Mouse (Mus musculus): ENCODE data around the gene Olfr521. TPM values are rescaled to one million over a fixed set of nuclear protein-coding genes. Genes with fewer than 3 reads are reported as not detected.

Olfr521 gene
- polyA plus RNA-seq (2017; shearing (Covaris generic)): not detected

GRCm38 (mm10) chr7:99763207-99763606, at the start of gene Olfr521:
Gene Olfr521 (plus strand): TSS chr7:99763507.

GRCm38 (mm10) chr7:99729973-99730372, 33.3 kb upstream of the Olfr521 start, which contains the start of gene Olfr520:
Gene Olfr520 (plus strand): TSS chr7:99730273.

Other genes starting within 250 kb of the Olfr521 start
- 15.9 TPM for gene Arrb1, start 228.0 kb upstream of the Olfr521 start, polyA plus RNA-seq (2017; shearing (Covaris generic))
- 0.47 TPM for gene Tpbgl, start 136.4 kb upstream of the Olfr521 start, polyA plus RNA-seq (2017; shearing (Covaris generic))
- gene Slco2b1, start 52.2 kb upstream of the Olfr521 start, polyA plus RNA-seq (2017; shearing (Covaris generic)): not detected
- not detected for gene Olfr520, start 33.2 kb upstream of the Olfr521 start, polyA plus RNA-seq (2017; shearing (Covaris generic))
- gene Neu3, start 64.9 kb downstream of the Olfr521 start, polyA plus RNA-seq (2017; shearing (Covaris generic)): 2.4 TPM
- gene Xrra1, start 95.6 kb downstream of the Olfr521 start, polyA plus RNA-seq (2017; shearing (Covaris generic)): not detected
- gene Spcs2, start 100.0 kb downstream of the Olfr521 start, polyA plus RNA-seq (2017; shearing (Covaris generic)): 246 TPM
- gene Rnf169, start 216.9 kb downstream of the Olfr521 start, polyA plus RNA-seq (2017; shearing (Covaris generic)): 9.3 TPM
- gene Chrdl2, start 242.7 kb downstream of the Olfr521 start, polyA plus RNA-seq (2017; shearing (Covaris generic)): not detected